Mouse (Mus musculus) testis, adult 2 months (tissue): ENCODE measurements around the gene Bloc1s5.

ENCODE experiments used
- CTCF ChIP-seq: fragments of 200-500 bp; IDR thresholded peaks from 2 replicates; pipeline ENCODE4 v1.5.1; 2012; ENCODE audit warnings: low read depth, mild to moderate bottlenecking, inconsistent platforms, low read length, moderate library complexity; ENCODE audit not compliant: control insufficient read depth, insufficient read depth, insufficient replicate concordance
- POLR2A ChIP-seq: fragments of 200-500 bp; IDR thresholded peaks from 2 replicates; pipeline ENCODE4 v1.6.1; 2012; ENCODE audit warnings: low read depth, mild to moderate bottlenecking, inconsistent platforms, low read length, moderate library complexity; ENCODE audit not compliant: control insufficient read depth

DNA sequence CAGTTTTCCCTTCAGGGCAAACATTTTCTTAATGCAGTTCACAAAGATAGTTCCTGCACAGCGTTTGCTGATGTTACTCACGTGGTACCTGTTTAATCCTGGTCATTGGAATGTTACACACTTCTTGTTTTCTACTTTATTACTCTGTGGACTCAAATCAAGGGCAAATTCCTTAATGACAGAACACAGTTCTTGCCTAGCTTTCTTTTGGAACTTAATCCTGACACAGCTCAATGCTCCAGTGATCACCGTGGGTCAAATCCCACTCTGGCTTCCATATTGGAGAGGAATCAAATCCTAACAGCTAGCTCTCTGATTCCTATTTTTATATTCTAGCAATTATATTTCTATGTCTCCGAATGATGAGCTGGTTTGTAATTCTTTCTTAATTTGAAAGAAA is 38.4 kb downstream of the Bloc1s5 start:
- TF ChIP-seq POLR2A (no peak), CTCF (no peak)
